Mouse (Mus musculus) layer of hippocampus, adult 2 months (tissue): ENCODE measurements around the gene Eomes. TPM values are rescaled to one million over a fixed set of nuclear protein-coding genes. Genes with fewer than 3 reads are reported as not detected.

Experiments
- DNase-seq, 2 experiments: peaks; one replicate each; pipeline ENCODE4 v3.0.0; 2022; ENCODE audit warnings: low spot score in 2 of 2
- H3K27ac ChIP-seq: fragments of 200-600 bp; 2 replicates; pipeline ENCODE4 v1.8.1; 2022
- H3K4me3 ChIP-seq: fragments of 200-600 bp; 2 replicates; pipeline ENCODE4 v1.8.1; 2022; ENCODE audit warnings: mild to moderate bottlenecking
- CTCF ChIP-seq: fragments of 200-600 bp; conservative IDR thresholded peaks from 2 replicates; pipeline ENCODE4 v1.8.1; 2022; ENCODE audit warnings: antibody characterized with exemption, mild to moderate bottlenecking, moderate library complexity
- total RNA-seq, 2 experiments: library from RNA; stranded (reverse); gene quantifications; 2 replicates each; pipeline ENCODE4 v1.2.3; 2021

The Eomes gene
- total RNA-seq, 2 experiments from 2014 or later = 0.56 to 0.76 TPM

DNA sequence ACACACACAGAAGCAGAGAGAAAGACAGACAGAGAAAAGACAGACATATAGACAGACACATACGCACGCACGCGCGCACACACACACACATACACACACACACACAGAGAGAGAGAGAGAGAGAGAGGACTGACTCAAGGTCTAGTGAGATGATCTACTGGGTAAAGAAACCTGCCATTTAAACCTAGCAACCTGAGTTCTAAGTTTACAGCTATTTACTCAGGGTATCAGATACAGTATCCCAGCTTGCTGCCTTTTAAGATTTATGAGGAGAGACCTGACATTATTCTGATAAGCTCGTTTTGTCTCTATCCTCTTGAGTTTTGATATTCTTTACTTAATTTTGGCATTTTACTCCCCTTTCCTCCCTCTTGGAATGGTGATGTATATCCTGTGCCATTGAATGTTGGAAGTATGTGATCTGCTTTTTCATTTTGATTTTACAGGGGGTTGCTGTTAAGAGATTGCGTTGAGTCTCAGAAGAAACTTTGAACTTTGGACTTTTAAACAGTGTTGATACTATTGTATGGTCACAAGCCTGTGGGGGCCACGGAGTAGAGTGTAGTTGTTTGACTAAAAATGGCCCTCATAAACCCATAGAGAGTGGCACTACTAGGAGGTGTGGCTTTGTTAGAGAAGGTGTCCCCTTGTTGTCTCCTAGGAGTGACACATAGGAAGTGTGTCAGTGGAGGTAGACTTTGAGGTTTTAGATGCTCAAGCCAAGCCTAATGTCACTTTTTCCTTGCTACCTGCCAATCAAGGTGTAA lies 15.1 kb downstream of the Eomes start:
- no peak for TF ChIP-seq CTCF
- no peak overlapping the region for H3K4me3 ChIP-seq
- no peak for DNase-seq
- no peak overlapping the region for H3K27ac ChIP-seq

DNA sequence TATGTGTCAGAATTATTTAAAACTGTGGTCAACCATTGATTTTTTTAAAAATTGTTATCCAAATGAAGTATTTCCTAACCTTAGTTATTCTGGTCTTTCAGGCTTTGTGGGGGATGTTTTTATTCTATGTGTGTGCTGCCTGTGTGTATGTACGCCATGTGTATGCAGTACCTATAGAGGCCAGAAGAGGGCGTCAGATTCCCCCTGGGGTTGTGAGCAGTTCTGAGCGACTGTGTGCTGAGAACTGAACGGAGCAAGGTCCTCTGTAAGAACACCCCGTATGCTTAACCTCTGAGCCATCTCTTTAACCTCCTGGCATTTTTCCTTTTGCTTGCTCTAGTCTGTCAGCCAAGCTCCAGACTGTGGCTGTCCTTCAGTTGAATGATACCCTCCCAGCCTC lies 16.1 kb downstream of the Eomes start:
- Histone ChIP-seq H3K27ac (no peak overlapping the region), H3K4me3 (no peak overlapping the region)
- no peak for DNase-seq
- TF ChIP-seq CTCF = peak; percentile 46

GRCm38 (mm10) chr9:118495933-118496332 lies 17.9 kb downstream of the Eomes start:
- no peak for TF ChIP-seq CTCF
- Histone ChIP-seq H3K27ac (no peak overlapping the region), H3K4me3 (no peak overlapping the region)
- no peak for DNase-seq

GRCm38 (mm10) chr9:118496952-118497351 lies 18.9 kb downstream of the Eomes start:
- DNase-seq = no peak
- Histone ChIP-seq H3K4me3 (no peak overlapping the region), H3K27ac (no peak overlapping the region)
- TF ChIP-seq CTCF = no peak

GRCm38 (mm10) chr9:118498061-118498460 lies 20.0 kb downstream of the Eomes start:
- no peak for DNase-seq
- no peak overlapping the region for H3K27ac ChIP-seq
- H3K4me3 ChIP-seq = no peak overlapping the region
- TF ChIP-seq CTCF = no peak

- no peak for TF ChIP-seq CTCF
- DNase-seq = no peak
Measured at GRCm38 (mm10) chr9:118500963-118501362, 23.0 kb downstream of the Eomes start.

DNA sequence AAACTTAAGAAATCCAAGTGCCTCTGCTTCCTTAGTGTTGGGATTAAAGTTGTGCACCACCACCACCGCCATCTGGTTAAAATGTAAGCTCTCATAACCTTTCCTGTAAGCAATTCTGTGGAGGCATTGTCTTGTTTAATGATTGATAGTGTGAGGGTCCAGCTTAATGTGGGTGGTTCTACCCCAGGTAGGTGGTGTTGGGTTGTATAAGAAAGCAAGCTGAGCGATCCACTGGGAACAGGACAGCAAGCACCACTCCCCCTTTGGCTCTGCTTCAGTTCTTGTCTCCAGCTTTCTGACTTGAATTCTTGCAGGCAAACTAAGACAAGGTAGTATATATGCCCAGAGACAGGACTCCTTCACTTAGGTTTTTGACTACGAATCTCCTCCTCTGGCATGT lies 26.6 kb downstream of the Eomes start:
- no peak for DNase-seq
- H3K4me3 ChIP-seq = no peak overlapping the region
- no peak overlapping the region for H3K27ac ChIP-seq
- no peak for TF ChIP-seq CTCF

More at GRCm38 (mm10) chr9:118500963-118501362, 23.0 kb downstream of the Eomes start:
- no peak overlapping the region for H3K27ac ChIP-seq
- H3K4me3 ChIP-seq = no peak overlapping the region

DNA sequence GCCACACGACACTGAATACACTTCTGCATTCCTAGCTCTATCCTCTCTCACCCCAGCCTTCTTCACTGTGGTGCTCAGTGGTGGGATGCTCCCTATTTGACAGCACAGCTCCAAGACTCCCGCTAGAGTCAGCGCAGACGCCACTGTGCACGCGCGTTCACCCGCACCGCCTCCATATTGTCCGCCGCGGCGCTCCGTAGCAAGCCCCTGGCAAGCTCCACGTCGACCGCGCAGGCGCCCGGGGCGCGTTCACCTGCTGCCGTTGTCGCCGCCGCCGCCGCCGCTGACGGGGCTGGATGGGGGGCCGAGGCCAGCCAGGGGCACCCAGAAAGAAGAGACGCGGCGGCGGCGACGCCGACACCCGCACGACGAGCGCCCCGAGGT lies 28.0 kb downstream of the Eomes start, which contains the start of gene Golga4:
Gene Golga4 (plus strand): TSS at position 248 of the 384 bp plus-strand sequence.
- peak; percentile 91 to 95 for DNase-seq
- peak; percentile 22 for TF ChIP-seq CTCF

DNA sequence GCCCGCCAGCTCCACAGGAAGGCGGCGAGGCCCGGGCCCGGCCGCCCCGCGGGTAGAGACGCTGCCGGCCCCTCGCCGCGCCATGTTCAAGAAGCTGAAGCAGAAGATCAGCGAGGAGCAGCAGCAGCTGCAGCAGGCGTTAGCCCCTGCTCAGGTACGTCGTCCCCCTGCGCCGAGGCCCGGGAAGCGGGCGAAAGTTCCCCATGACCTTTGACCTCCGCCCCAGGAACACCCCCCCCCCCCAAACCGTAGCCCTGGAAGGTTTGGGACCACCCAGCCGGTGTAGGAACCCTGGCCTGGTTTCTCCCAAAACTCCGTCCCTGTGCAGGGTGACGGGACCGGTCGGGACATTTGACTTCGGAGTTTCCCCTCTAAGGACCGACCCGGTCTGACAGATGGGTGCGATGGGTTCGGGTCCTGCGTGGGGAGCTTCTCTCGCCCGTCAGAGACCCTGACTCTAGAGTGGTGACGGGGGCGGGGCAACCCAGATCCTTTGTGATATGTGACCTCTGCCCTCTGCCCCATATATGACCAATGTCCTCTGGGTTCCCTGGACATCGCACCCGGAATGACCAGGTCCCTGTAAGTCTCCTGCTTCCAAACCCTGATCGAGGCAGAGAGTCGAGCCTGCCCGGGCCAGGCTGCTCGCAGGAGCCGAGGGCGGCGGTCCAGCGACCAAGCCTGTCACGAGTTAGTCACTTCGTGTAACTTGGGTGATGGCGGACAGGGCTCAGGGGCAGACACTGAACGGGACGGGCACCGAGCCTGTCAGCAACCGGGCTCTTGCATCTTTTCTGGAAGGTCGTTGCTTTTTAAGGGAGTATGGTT lies 28.6 kb downstream of the Eomes start:
- H3K27ac ChIP-seq = peak overlapping the region; percentile 95
- no peak for DNase-seq
- H3K4me3 ChIP-seq = peak overlapping the region; percentile 87
- no peak for TF ChIP-seq CTCF

More for the DNA sequence above, 28.0 kb downstream of the Eomes start, which contains the start of gene Golga4:
- Histone ChIP-seq H3K27ac (peak within 1 kb of the TSS; percentile 95), H3K4me3 (peak within 1 kb of the TSS; percentile 87)

- no peak overlapping the region for H3K27ac ChIP-seq
- TF ChIP-seq CTCF = no peak
Measured at GRCm38 (mm10) chr9:118507552-118507951, 29.5 kb downstream of the Eomes start.

DNA sequence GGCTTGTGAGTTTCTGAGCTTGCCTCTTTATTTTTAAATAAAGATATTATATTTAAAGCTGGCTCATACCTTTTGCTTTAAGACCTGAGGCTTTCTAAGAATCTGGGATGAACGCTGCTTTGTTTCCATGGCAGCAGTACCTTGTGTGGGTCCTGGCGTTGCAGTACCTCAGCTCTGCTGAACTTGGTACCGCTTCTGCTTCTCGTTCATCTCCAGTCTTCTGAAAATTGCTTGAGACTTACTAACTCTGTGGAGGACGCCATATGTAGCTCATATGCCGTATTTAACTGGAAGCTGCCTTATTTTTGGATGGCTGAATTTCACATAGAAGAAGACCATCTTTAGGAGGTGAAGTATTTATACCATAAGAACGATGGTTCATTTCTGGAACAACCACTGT lies 30.6 kb downstream of the Eomes start:
- no peak overlapping the region for H3K27ac ChIP-seq
- TF ChIP-seq CTCF = no peak

More at GRCm38 (mm10) chr9:118507552-118507951, 29.5 kb downstream of the Eomes start:
- DNase-seq = no peak
- peak overlapping the region; percentile 87 for H3K4me3 ChIP-seq

GRCm38 (mm10) chr9:118510941-118511690 lies 33.1 kb downstream of the Eomes start:
- no peak for DNase-seq
- Histone ChIP-seq H3K4me3 (no peak overlapping the region), H3K27ac (no peak overlapping the region)
- no peak for TF ChIP-seq CTCF

More for the DNA sequence above, 30.6 kb downstream of the Eomes start:
- DNase-seq = no peak
- H3K4me3 ChIP-seq = no peak overlapping the region
